Mouse (Mus musculus) liver, embryonic 15.5 days (tissue): ENCODE results near the gene Gm38655. TPM values are rescaled to one million over a fixed set of nuclear protein-coding genes. Genes with fewer than 3 reads are reported as not detected.
"Not testable (repeated sequence)": the region's sequence is repeated elsewhere in the genome, so short reads cannot be mapped to it uniquely, and the experiment has no call there.

Experiments used
- ATAC-seq: fragments of 200-750 bp; cut with Nextera tagmentation; 2 replicates; pipeline ENCODE4 v1.8.0; 2017; ENCODE audit warnings: moderate number of reproducible peaks, mild to moderate bottlenecking, moderate library complexity; ENCODE audit not compliant: insufficient read depth
- H3K27ac ChIP-seq: fragments of 300-500 bp; sonication (generic); replicated peaks from 2 replicates; pipeline ENCODE4 v1.5.1; 2015; ENCODE audit warnings: mild to moderate bottlenecking, inconsistent platforms
- H3K27me3 ChIP-seq: fragments of 300-500 bp; sonication (generic); 2 replicates; pipeline ENCODE4 v1.6.1; 2015; ENCODE audit warnings: mild to moderate bottlenecking, inconsistent platforms
- H3K36me3 ChIP-seq: fragments of 300-500 bp; sonication (generic); replicated peaks from 2 replicates; pipeline ENCODE4 v1.6.1; 2015; ENCODE audit warnings: moderate library complexity, mild to moderate bottlenecking, inconsistent platforms
- H3K4me1 ChIP-seq: fragments of 300-500 bp; sonication (generic); replicated peaks from 2 replicates; pipeline ENCODE4 v1.6.1; 2015; ENCODE audit warnings: inconsistent platforms
- H3K4me2 ChIP-seq: fragments of 300-500 bp; sonication (generic); 2 replicates; pipeline ENCODE4 v1.6.1; 2015; ENCODE audit warnings: moderate library complexity, mild to moderate bottlenecking, inconsistent platforms
- H3K4me3 ChIP-seq: fragments of 300-500 bp; sonication (generic); replicated peaks from 2 replicates; pipeline ENCODE4 v1.5.1; 2015; ENCODE audit warnings: mild to moderate bottlenecking, inconsistent platforms
- H3K9ac ChIP-seq: fragments of 300-500 bp; sonication (generic); 2 replicates; pipeline ENCODE4 v1.6.1; 2015; ENCODE audit warnings: moderate library complexity, mild to moderate bottlenecking, inconsistent platforms
- H3K9me3 ChIP-seq: fragments of 300-500 bp; sonication (generic); replicated peaks from 2 replicates; pipeline ENCODE4 v1.6.1; 2016; ENCODE audit warnings: inconsistent platforms
- WGBS: fragments of 180-500 bp; shearing (Covaris S2); methylation state at CpG from one replicate; pipeline ENCODE4 v1.1.7; 2015; ENCODE audit warnings: mixed read lengths; ENCODE audit not compliant: insufficient replicate concordance; 5-methylcytosine and 5-hydroxymethylcytosine counted together
- polyA plus RNA-seq: library from polyadenylated mRNA; unstranded; fragments of >200 nt; fragmentation: Nextera tagmentation; extraction: Ambion mirVana; gene quantifications from 2 replicates; pipeline ENCODE4 v1.2.1, GENCODE M21; 2015

The Gm38655 gene
- polyA plus RNA-seq, result not detected in 2 replicates

DNA sequence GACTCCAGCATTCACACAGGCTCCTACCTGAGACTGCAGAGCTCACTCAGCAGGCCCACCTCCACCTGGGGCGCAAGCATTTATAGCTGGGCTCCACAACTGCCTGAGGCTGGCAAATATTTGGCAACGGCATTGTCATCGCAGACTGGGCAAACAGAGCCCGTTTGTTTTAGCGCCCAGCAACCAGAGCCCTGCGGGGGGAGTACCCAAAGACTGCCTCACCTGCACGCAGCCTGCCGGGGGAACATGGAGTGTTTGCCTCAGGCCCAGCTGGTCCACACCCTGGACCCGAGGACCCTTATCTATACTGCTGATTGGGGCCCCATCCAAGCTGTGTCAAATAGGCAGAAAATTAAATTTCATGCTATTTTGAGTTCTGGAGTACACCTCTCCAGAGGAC lies at the start of gene Gm38655:
Gene Gm38655 (minus strand): TSS at position 61 of the 400 bp plus-strand sequence.
- ATAC-seq, result no peak
- no peaks in the 10 kb centered on the region for H3K9me3 ChIP-seq
- peaks cover 43% of the 10 kb centered on the region for H3K27me3 ChIP-seq
- peaks cover 13% of the 10 kb centered on the region for H3K4me1 ChIP-seq
- WGBS, result 39% methylated on average over 9 of the region's 9 CpGs
- H3K36me3 ChIP-seq, result no peaks in the 10 kb centered on the region
- H3K27ac ChIP-seq, result no peak within 1 kb of the TSS
- H3K4me2 ChIP-seq, result peak within 1 kb of the TSS; percentile 18; the same call in 1 of the 2 replicates
- H3K4me3 ChIP-seq, result no peak within 1 kb of the TSS
- no peak within 1 kb of the TSS for H3K9ac ChIP-seq

DNA sequence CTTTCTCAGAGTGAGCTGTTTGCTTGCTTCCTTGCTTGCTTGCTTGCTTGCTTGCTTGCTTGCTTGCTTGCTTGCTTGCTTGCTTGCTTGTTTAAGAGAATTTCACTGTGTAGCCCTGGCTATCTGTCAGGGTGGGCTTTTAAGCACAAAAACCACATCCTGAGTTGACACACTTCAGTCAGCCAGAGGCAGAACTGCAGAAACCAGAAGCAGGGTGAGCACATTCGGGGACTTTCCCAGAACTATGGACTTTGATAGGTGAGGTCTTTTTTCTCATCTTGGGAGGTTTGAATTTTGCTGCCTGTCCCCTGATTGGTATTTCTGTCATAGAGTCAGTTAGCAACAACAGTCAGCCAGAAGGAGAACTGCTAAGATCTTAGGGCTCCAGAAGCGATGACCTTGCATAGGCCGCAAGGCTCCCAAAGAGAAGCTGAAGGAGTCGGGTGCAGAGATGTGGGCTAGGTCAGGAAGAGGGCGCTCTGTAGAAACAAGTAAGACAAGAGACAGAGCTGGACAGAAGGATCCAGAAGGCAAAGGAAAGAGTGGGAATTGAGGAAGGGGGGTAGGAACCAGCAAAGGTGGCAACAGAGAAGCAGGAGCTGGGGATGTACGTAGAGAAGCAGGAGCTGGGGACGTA lies 49.4 kb upstream of the Gm38655 start:
- ATAC-seq, result no peak
- peak overlapping the region; percentile 80 for H3K4me3 ChIP-seq
- H3K27me3 ChIP-seq, result no peaks in the 10 kb centered on the region
- H3K4me2 ChIP-seq, result peak overlapping the region; percentile 85
- peaks cover 89% of the 10 kb centered on the region for H3K4me1 ChIP-seq
- peaks cover 39% of the 10 kb centered on the region for H3K36me3 ChIP-seq
- no peaks in the 10 kb centered on the region for H3K9me3 ChIP-seq
- H3K9ac ChIP-seq, result peak overlapping the region; percentile 88
- 50% methylated on average over 7 of the region's 7 CpGs for WGBS
- peak overlapping the region; percentile 95 for H3K27ac ChIP-seq

DNA sequence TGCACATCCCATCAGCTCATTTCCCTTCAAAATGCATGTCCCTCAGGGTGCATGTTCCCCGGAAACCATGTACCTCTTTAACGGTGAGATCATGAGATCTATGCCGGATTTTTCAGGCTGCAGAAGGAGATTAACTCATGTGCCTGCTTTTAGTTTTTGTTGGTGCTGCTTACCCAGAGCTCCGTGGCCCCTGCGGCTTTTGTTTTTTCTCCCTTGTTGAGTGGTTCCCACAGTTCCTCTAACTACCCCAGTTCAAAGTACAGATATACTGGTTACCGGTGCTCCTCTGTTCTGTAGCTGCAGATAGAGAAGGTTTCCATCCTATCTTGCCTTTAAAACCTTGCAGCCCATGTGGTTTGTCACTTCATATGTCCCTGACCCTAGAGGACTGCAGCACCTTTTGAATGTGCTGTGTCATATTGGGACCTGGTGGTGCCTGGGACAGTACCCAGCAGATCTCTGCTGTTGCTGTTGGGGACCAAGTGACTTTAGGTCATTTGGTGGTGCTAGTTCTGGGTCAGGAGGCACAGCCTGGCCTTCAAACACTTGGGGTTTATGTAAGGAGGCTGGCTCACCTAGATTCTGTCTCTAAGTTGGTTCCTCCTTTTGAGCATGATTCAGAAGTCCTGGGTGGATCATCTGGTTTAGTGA lies 47.8 kb upstream of the Gm38655 start:
- peak; percentile 61 for ATAC-seq
- H3K4me1 ChIP-seq, result peaks cover 75% of the 10 kb centered on the region
- peak overlapping the region; percentile 95 for H3K27ac ChIP-seq
- peak overlapping the region; percentile 85 for H3K4me2 ChIP-seq
- no peaks in the 10 kb centered on the region for H3K27me3 ChIP-seq
- 8% methylated on average over 6 of the region's 6 CpGs for whole genome bisulfite sequencing
- no peaks in the 10 kb centered on the region for H3K9me3 ChIP-seq
- peak overlapping the region; percentile 80 for H3K4me3 ChIP-seq
- peak overlapping the region; percentile 88 for H3K9ac ChIP-seq
- peaks cover 33% of the 10 kb centered on the region for H3K36me3 ChIP-seq

DNA sequence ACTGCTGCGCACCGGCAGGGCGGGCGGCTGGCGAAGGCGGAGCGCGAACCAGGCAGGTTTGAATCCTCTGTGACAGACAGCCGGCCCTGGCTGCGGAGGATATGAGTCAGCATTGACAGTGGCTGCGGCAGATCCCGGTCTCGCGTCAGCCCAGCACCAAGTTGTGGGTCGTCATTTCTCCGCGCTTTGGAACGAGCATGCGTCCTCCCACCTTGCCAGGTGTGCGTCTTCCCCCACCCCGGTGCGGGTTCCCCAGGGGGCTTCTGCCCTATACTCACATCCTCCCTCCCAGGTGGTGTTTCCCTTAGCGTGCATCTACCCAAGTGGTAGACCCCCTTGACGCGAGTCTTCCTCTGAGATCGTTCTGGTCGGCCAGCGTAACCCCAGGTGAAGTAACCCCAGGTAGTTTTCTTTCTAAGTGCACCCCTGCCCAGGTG lies 47.3 kb upstream of the Gm38655 start:
- Histone ChIP-seq H3K4me1 (peaks cover 69% of the 10 kb centered on the region), H3K9ac (peak overlapping the region; percentile 88), H3K4me3 (peak overlapping the region; percentile 80), H3K36me3 (peaks cover 27% of the 10 kb centered on the region), H3K27ac (peak overlapping the region; percentile 95), H3K4me2 (peak overlapping the region; percentile 89)
- 3% methylated on average over 14 of the region's 28 CpGs for WGBS
- not testable (repeated sequence) for H3K9me3 ChIP-seq, H3K27me3 ChIP-seq
- peak; percentile 67 for ATAC-seq

DNA sequence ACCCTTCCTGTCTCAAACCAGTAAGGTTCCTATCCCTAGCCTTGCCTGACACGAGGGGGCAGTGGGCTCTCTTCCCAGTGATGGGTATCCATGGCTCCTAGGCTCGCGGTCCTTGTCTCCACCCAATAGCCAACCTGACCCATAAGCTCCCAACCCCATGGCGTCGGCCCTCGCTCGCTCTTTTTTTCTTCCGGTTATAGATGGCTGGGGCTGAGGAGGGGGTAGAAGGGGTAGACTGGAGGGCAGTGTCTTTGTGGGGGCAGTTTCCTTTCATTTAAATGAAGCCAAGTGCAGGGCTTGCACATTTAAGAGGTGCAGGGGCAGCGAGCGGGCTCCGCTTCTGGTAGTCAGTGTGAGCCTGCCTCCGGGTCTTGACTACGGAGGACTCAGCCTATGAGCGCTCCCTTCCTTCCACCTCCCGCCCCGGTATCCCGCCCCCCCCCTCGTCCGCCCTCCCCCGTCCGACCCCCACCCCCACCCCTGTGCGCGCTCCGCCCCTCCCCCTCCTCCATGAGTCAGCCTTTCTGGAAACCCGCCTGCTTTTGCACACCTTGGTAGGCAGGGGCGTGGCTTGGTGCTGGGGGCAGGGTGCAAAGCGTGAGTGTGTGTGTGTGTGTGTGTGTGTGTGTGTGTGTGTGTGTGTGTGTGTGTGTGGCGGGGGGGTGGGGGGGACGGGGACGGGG lies 46.7 kb upstream of the Gm38655 start:
- Histone ChIP-seq H3K9ac (peak overlapping the region; percentile 70), H3K9me3 (no peaks in the 10 kb centered on the region), H3K4me3 (peak overlapping the region; percentile 80), H3K36me3 (peaks cover 25% of the 10 kb centered on the region), H3K27me3 (no peaks in the 10 kb centered on the region), H3K27ac (peak overlapping the region; percentile 93), H3K4me1 (peaks cover 64% of the 10 kb centered on the region), H3K4me2 (peak overlapping the region; percentile 89)
- WGBS, result under 1% methylated on average over 21 of the region's 30 CpGs
- ATAC-seq, result peak; percentile 77

DNA sequence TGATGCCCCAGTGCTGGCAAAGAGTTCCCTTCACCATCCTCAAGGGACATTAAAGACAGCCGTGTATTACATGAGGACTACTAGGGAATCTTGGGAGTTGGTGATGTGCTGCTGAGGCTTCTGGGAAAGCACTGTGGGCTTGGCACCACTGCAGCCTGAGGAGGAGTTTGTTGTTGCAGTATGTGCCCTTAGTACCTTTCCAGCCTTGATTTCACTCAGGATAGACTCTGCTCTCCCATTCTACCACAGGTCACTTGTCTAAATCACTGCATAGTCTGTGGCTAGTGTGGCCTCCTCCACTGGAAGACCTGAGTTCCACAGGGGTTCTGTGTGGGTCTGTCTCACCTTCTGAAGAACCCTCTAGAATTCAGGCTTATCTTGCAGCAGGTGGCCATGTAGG lies 45.5 kb upstream of the Gm38655 start:
- Histone ChIP-seq H3K4me2 (no peak overlapping the region; the same call in 1 of the 2 replicates), H3K27me3 (no peaks in the 10 kb centered on the region), H3K9ac (0 out of 2 replicates have a peak overlapping the region, but pooled peaks have one; percentile 70)

DNA sequence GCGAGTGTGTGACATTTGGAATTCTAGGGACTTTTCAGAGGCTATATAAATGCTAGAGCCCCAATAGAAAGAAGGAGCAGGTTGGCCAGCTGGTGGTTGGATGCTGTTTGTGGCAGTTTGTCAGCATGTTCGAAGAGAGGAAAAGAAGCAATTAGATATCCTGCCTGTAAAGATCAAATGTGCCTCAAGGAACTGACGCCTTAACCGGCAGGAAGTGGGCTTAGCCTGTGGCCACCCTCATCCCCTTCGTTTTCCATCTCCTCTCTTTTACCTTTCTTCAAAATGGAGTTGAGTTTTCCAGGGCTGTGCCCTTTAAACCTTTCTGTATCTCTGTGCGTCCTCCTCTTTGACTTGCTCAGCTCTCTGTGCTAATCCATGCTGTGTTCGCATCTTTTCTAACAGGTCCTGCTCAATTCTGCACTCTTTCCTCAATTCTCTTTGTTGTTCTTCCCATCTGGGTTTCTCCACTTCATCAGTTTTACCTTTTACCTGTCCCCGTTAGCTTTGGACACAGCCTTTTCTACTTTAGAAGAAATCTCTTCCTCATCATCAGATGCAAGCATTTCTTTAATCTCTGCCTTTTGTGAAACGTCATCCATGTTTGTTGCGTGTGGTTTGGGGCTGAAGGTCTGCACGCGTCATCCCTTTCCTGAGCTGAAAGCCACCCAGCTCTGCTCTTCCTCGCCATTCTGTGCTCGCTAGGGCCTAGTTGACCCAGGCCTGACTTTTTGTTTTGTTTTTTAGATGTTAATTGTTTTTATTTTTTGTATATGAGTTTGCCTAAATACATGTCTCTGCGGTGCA lies 44.4 kb upstream of the Gm38655 start:
- no peak for ATAC-seq
- 74% methylated on average over 15 of the region's 15 CpGs for WGBS
- Histone ChIP-seq H3K4me1 (peaks cover 41% of the 10 kb centered on the region), H3K4me2 (no peak overlapping the region), H3K36me3 (peaks cover 25% of the 10 kb centered on the region), H3K9me3 (no peaks in the 10 kb centered on the region), H3K27ac (no peak overlapping the region), H3K27me3 (no peaks in the 10 kb centered on the region), H3K4me3 (no peak overlapping the region), H3K9ac (no peak overlapping the region)

More for the DNA sequence above, 45.5 kb upstream of the Gm38655 start:
- H3K27ac ChIP-seq, result peak overlapping the region; percentile 93; the same call in 1 of the 2 replicates
- H3K9me3 ChIP-seq, result no peaks in the 10 kb centered on the region
- ATAC-seq, result no peak
- 82% methylated on average over 1 of the region's 1 CpGs for WGBS
- H3K36me3 ChIP-seq, result peaks cover 16% of the 10 kb centered on the region
- H3K4me3 ChIP-seq, result no peak overlapping the region
- H3K4me1 ChIP-seq, result peaks cover 52% of the 10 kb centered on the region

DNA sequence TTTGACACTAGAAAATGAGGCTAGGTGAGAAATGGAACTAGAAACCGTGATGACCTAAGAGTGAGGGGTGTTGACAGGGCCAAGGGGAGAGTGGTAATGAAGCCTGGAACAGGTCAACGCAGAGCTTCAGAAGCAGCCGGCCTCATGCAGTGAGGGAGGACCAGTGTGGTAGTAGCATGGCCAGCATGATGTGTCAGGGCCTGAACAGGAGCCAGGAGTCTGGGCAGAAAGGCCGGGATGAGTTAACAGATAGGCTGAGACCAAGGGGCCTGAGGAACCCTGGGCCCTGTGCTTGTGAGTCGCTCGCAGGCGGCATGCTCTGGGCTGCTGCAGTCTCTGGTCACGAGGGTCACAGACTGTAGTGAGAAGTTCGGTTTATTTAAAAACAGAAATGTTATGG lies 43.7 kb upstream of the Gm38655 start:
- Histone ChIP-seq H3K36me3 (peaks cover 29% of the 10 kb centered on the region), H3K4me3 (no peak overlapping the region), H3K27me3 (no peaks in the 10 kb centered on the region), H3K4me2 (no peak overlapping the region), H3K9ac (no peak overlapping the region), H3K27ac (no peak overlapping the region), H3K4me1 (peaks cover 34% of the 10 kb centered on the region), H3K9me3 (no peaks in the 10 kb centered on the region)
- ATAC-seq, result no peak
- 80% methylated on average over 9 of the region's 9 CpGs for WGBS

DNA sequence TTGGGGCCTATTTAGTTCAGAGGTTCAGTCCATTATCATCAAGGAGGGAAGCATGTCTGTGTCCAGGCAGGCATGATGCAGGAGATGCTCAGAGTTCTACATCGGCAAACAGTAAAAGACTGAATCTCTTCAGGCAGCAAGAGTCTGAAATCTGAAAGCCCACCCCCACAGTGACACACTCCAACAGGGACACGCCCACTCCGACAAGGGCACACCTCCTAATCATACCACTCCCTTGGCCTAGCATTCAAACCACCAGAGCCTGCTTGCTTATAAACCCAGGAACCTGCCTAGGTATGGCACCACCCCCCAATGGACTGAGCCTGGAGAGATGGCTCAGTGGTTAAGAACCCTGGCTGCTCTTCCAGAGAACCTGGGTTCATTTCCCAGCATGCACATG lies 40.2 kb upstream of the Gm38655 start:
- Histone ChIP-seq H3K27ac (no peak overlapping the region), H3K9me3 (no peaks in the 10 kb centered on the region), H3K4me3 (no peak overlapping the region), H3K4me1 (peaks cover 2% of the 10 kb centered on the region; the same call in 1 of the 2 replicates), H3K36me3 (peaks cover 54% of the 10 kb centered on the region), H3K9ac (no peak overlapping the region), H3K27me3 (no peaks in the 10 kb centered on the region), H3K4me2 (no peak overlapping the region)
- WGBS, result 65% methylated on average over 3 of the region's 3 CpGs
- no peak for ATAC-seq

DNA sequence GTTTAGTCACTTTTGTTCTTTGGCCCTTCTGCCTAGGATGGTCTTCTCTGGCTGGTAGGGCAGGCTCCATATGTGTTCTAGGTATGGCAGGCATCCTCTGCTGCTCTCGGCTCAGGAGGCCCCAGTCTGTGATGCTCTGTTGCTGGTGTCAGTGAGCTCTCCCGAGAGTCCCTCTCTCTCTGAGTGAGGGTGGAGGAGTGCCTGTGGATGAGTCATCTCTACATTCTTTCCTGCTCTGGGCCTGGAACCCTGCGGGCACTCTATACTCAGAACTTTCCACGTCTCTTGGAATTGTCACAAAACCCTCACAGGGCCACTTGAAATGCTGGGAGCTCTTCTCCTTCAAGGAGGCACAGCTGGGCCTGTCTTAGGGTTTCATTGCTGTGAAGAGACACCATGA lies 36.4 kb upstream of the Gm38655 start:
- H3K36me3 ChIP-seq, result peaks cover 70% of the 10 kb centered on the region
- H3K4me2 ChIP-seq, result no peak overlapping the region
- no peak overlapping the region for H3K27ac ChIP-seq
- 73% methylated on average over 4 of the region's 4 CpGs for WGBS
- H3K9ac ChIP-seq, result no peak overlapping the region
- H3K4me3 ChIP-seq, result no peak overlapping the region
- H3K27me3 ChIP-seq, result no peaks in the 10 kb centered on the region
- no peaks in the 10 kb centered on the region for H3K9me3 ChIP-seq
- H3K4me1 ChIP-seq, result no peaks in the 10 kb centered on the region
- ATAC-seq, result no peak
